10 mouse cellular contexts compared by ENCODE assay signal in the genomic region with DNA sequence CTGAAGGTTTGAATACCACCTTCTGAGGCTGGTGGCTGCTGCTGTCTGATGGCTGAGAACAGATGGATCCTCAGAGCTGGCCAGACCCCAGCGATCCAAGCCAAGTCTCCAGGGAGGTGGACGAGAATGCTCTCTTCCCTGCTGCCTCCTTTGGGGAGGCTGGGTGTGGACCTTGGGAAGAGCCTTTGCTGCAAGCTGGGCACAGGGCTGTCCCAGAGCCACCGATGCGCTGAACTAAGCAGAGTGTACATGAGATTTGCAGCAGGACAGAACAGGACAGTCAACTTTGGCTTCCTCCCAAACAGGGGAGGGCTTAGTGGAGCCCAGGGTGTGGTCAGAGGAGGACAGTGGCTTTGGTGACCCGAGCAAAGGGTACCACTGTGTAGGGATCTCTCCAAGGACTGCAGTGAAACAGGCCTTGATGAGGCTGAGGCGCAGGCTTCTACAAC. TPM values are rescaled to one million over a fixed set of nuclear protein-coding genes. Genes with fewer than 3 reads are reported as not detected.
DNase-seq lines count a peak whose midpoint lies in the region; ATAC-seq and TF ChIP-seq lines count a peak whose summit lies in the region.
"Had no signal": no experiment of that assay in that cellular context is flagged by ENCODE, and none has a peak within 500 bp of the region (broad histone marks: within the 10 kb centered on the region; RNA-seq: fewer than 3 reads in every experiment).

No protein-coding gene starts in this region.

- H3K9ac ChIP-seq in forebrain, embryonic 14.5 days (ENCODE audit: low read length), result no peak overlapping the region
- no peak overlapping the region for H3K9ac ChIP-seq in liver, adult 2 months (ENCODE audit: low read depth, low read length)
- no peak overlapping the region for H3K9ac ChIP-seq in stomach, embryonic 15.5 days
- H3K9ac ChIP-seq in forebrain, postnatal 0 days, result no peak overlapping the region

- peaks cover 46% of the 10 kb centered on the region for H3K4me1 ChIP-seq in forebrain, embryonic 10.5 days
- peaks cover 8% of the 10 kb centered on the region for H3K4me1 ChIP-seq in forebrain, embryonic 14.5 days (ENCODE audit: control insufficient read depth, insufficient read depth, low read length)
- peaks cover 5% of the 10 kb centered on the region; the same call in 1 of the 2 replicates for H3K4me1 ChIP-seq in liver, adult 2 months (ENCODE audit: control insufficient read depth, insufficient read depth, low read length)
- H3K4me1 ChIP-seq in stomach, embryonic 15.5 days, result peaks cover 20% of the 10 kb centered on the region
- H3K4me1 ChIP-seq in forebrain, postnatal 0 days (ENCODE audit: insufficient read depth), result no peaks in the 10 kb centered on the region

- TF ChIP-seq CTCF in liver, adult 2 months (IDR thresholded peaks at IDR 0.05; ENCODE audit: low read depth, low read length), result no peak
- TF ChIP-seq CTCF in forebrain, postnatal 0 days (IDR thresholded peaks at IDR 0.05; ENCODE audit: low read depth), result no peak

- no peak for TF ChIP-seq POLR2A in liver, adult 2 months (IDR thresholded peaks at IDR 0.05; ENCODE audit: extremely low read depth, insufficient read depth, low read length)

- 64% methylated on average over 6 of the region's 6 CpGs for WGBS in forebrain, embryonic 10.5 days
- WGBS in forebrain, embryonic 14.5 days, result 74% methylated on average over 6 of the region's 6 CpGs
- 42% methylated on average over 6 of the region's 6 CpGs for WGBS in liver, adult 2 months
- 60% methylated on average over 6 of the region's 6 CpGs for WGBS in stomach, embryonic 15.5 days
- WGBS in forebrain, postnatal 0 days, result 67% methylated on average over 6 of the region's 6 CpGs

- no peaks in the 10 kb centered on the region for H3K79me2 ChIP-seq in liver, adult 2 months (ENCODE audit: control insufficient read depth, insufficient read depth, low read length)

- H3K27ac ChIP-seq in forebrain, embryonic 10.5 days, result peak overlapping the region; percentile 22; the same call in 1 of the 2 replicates
- H3K27ac ChIP-seq in forebrain, embryonic 14.5 days (ENCODE audit: low read depth, low read length), result no peak overlapping the region
- H3K27ac ChIP-seq in liver, adult 2 months (replicated peaks; ENCODE audit: insufficient read depth, low read depth, low read length), result no peak overlapping the region
- peak overlapping the region; percentile 88; the same call in 1 of the 2 replicates for H3K27ac ChIP-seq in stomach, embryonic 15.5 days
- H3K27ac ChIP-seq in forebrain, postnatal 0 days (ENCODE audit: low read depth, low read length), result no peak overlapping the region

- H3K4me3 ChIP-seq in forebrain, embryonic 10.5 days, result no peak overlapping the region
- no peak overlapping the region for H3K4me3 ChIP-seq in forebrain, embryonic 14.5 days (ENCODE audit: low read depth, low read length)
- H3K4me3 ChIP-seq in liver, adult 2 months (ENCODE audit: insufficient read depth, low read depth, low read length), result no peak overlapping the region
- no peak overlapping the region for H3K4me3 ChIP-seq in stomach, embryonic 15.5 days (replicated peaks)
- H3K4me3 ChIP-seq in forebrain, postnatal 0 days (ENCODE audit: low read depth, low read length), result no peak overlapping the region
- H3K4me3 ChIP-seq: megakaryocyte, embryonic 14.5 days had no signal

- no peaks in the 10 kb centered on the region for H3K9me3 ChIP-seq in forebrain, embryonic 10.5 days
- H3K9me3 ChIP-seq in forebrain, embryonic 14.5 days (replicated peaks; ENCODE audit: control insufficient read depth, low read length), result no peaks in the 10 kb centered on the region
- no peaks in the 10 kb centered on the region for H3K9me3 ChIP-seq in stomach, embryonic 15.5 days
- H3K9me3 ChIP-seq in forebrain, postnatal 0 days (ENCODE audit: low read length), result no peaks in the 10 kb centered on the region

- intact Hi-C loops in left cerebral cortex, postnatal 36 days (cut with DNase I), result no loop called here

- ATAC-seq in forebrain, embryonic 14.5 days, result no peak
- ATAC-seq in stomach, embryonic 15.5 days (ENCODE audit: insufficient read depth, low FRiP score, low read depth), result no peak
- no peak for ATAC-seq in forebrain, postnatal 0 days

- H3K36me3 ChIP-seq in forebrain, embryonic 10.5 days (replicated peaks), result no peaks in the 10 kb centered on the region
- H3K36me3 ChIP-seq in forebrain, embryonic 14.5 days (ENCODE audit: control insufficient read depth, insufficient read depth, low read length), result no peaks in the 10 kb centered on the region
- H3K36me3 ChIP-seq in liver, adult 2 months (ENCODE audit: control insufficient read depth, insufficient read depth, low read length), result no peaks in the 10 kb centered on the region
- no peaks in the 10 kb centered on the region for H3K36me3 ChIP-seq in stomach, embryonic 15.5 days
- no peaks in the 10 kb centered on the region for H3K36me3 ChIP-seq in forebrain, postnatal 0 days (ENCODE audit: insufficient read depth)

- DNase-seq in forebrain, embryonic 10.5 days (ENCODE audit: extremely low spot score, low spot score), result no peak
- DNase-seq in forebrain, embryonic 14.5 days (ENCODE audit: low spot score), result no peak
- peak; percentile 45 for DNase-seq in liver, adult 2 months (ENCODE audit: extremely low read depth, low read depth, low spot score)
- DNase-seq in liver, result no peak
- peak; percentile 70 to 73 for DNase-seq in cerebellum, postnatal 36 days
- DNase-seq in left cerebral cortex, postnatal 36 days (ENCODE audit: low spot score in 2 of 2), result no peak
- no peak for DNase-seq in forebrain, postnatal 0 days
- DNase-seq: retina, postnatal 1 day had no signal

- H3K4me2 ChIP-seq in forebrain, embryonic 14.5 days (ENCODE audit: low read length), result no peak overlapping the region
- H3K4me2 ChIP-seq in stomach, embryonic 15.5 days, result no peak overlapping the region
- H3K4me2 ChIP-seq in forebrain, postnatal 0 days (ENCODE audit: low read depth), result no peak overlapping the region

- no peaks in the 10 kb centered on the region for H3K27me3 ChIP-seq in forebrain, embryonic 10.5 days (ENCODE audit: poor library complexity, severe bottlenecking)
- no peaks in the 10 kb centered on the region for H3K27me3 ChIP-seq in forebrain, embryonic 14.5 days (replicated peaks; ENCODE audit: control insufficient read depth, insufficient read depth, low read length)
- no peaks in the 10 kb centered on the region for H3K27me3 ChIP-seq in liver, adult 2 months (ENCODE audit: control insufficient read depth, insufficient read depth, low read length)
- no peaks in the 10 kb centered on the region for H3K27me3 ChIP-seq in stomach, embryonic 15.5 days (replicated peaks)
- no peaks in the 10 kb centered on the region for H3K27me3 ChIP-seq in forebrain, postnatal 0 days (ENCODE audit: insufficient read depth, low read length)

RNA-seq across cellular contexts. Expression of a gene that starts 12.5 kb away (rescaled TPM):
- 0.84 and 1.6 TPM in 2 replicates for polyA plus RNA-seq in forebrain, embryonic 10.5 days (2016; fragmentation: Nextera tagmentation; extraction: Ambion mirVana)
- polyA plus RNA-seq in forebrain, embryonic 14.5 days (2014; fragmentation: Nextera tagmentation; extraction: Ambion mirVana), result 0.13 and 0.72 TPM in 2 replicates
- total RNA-seq in liver, adult 2 months (2014; rRNA removed), result 0.55 and 1.6 TPM in 2 replicates
- 2.5 and 4.7 TPM in 2 replicates for polyA plus RNA-seq in liver, adult 2 months (2012; rRNA removed)
- 3.8 and 7.3 TPM in 2 replicates for polyA plus RNA-seq in stomach, embryonic 15.5 days (2015; fragmentation: Nextera tagmentation; extraction: Ambion mirVana)
- 1 to 10 TPM; 4.2 to 4.9 TPM for total RNA-seq in left cerebral cortex, postnatal 36 days (2021)
- total RNA-seq in forebrain, postnatal 0 days (2014; rRNA removed), result 0.81 and 1.8 TPM in 2 replicates
- polyA plus RNA-seq in forebrain, postnatal 0 days (2015; fragmentation: Nextera tagmentation; extraction: Ambion mirVana), result 0.67 and 2.0 TPM in 2 replicates

RNA-seq across cellular contexts. Expression of a gene that starts 39.1 kb away (rescaled TPM):
- 11.1 and 12.4 TPM in 2 replicates for polyA plus RNA-seq in forebrain, embryonic 10.5 days (2016; fragmentation: Nextera tagmentation; extraction: Ambion mirVana)
- 6.6 and 9.0 TPM in 2 replicates for polyA plus RNA-seq in forebrain, embryonic 14.5 days (2014; fragmentation: Nextera tagmentation; extraction: Ambion mirVana)
- 48.1 and 87.7 TPM in 2 replicates for total RNA-seq in liver, adult 2 months (2014; rRNA removed)
- 354 and 374 TPM in 2 replicates for polyA plus RNA-seq in liver, adult 2 months (2012; rRNA removed)
- polyA plus RNA-seq in stomach, embryonic 15.5 days (2015; fragmentation: Nextera tagmentation; extraction: Ambion mirVana), result 18.5 and 42.6 TPM in 2 replicates
- 10 to 100 TPM; 11.0 to 17.9 TPM for total RNA-seq in left cerebral cortex, postnatal 36 days (2021)
- 3.3 and 4.8 TPM in 2 replicates for total RNA-seq in forebrain, postnatal 0 days (2014; rRNA removed)
- polyA plus RNA-seq in forebrain, postnatal 0 days (2015; fragmentation: Nextera tagmentation; extraction: Ambion mirVana), result 8.3 and 8.7 TPM in 2 replicates

RNA-seq across cellular contexts. Expression of a gene that starts 41.7 kb away (rescaled TPM):
- 42.1 and 42.9 TPM in 2 replicates for polyA plus RNA-seq in forebrain, embryonic 10.5 days (2016; fragmentation: Nextera tagmentation; extraction: Ambion mirVana)
- 50.3 and 50.8 TPM in 2 replicates for polyA plus RNA-seq in forebrain, embryonic 14.5 days (2014; fragmentation: Nextera tagmentation; extraction: Ambion mirVana)
- 57.5 and 92.2 TPM in 2 replicates for total RNA-seq in liver, adult 2 months (2014; rRNA removed)
- polyA plus RNA-seq in liver, adult 2 months (2012; rRNA removed), result 38.7 and 39.4 TPM in 2 replicates
- 54.1 and 57.7 TPM in 2 replicates for polyA plus RNA-seq in stomach, embryonic 15.5 days (2015; fragmentation: Nextera tagmentation; extraction: Ambion mirVana)
- 10 to 100 TPM; 49.9 to 56.5 TPM for total RNA-seq in left cerebral cortex, postnatal 36 days (2021)
- 131 and 137 TPM in 2 replicates for total RNA-seq in forebrain, postnatal 0 days (2014; rRNA removed)
- polyA plus RNA-seq in forebrain, postnatal 0 days (2015; fragmentation: Nextera tagmentation; extraction: Ambion mirVana), result 42.9 and 46.6 TPM in 2 replicates

RNA-seq across cellular contexts. Expression of a gene that starts 59.7 kb away (rescaled TPM):
- 76.5 and 76.9 TPM in 2 replicates for polyA plus RNA-seq in forebrain, embryonic 10.5 days (2016; fragmentation: Nextera tagmentation; extraction: Ambion mirVana)
- 46.6 and 50.7 TPM in 2 replicates for polyA plus RNA-seq in forebrain, embryonic 14.5 days (2014; fragmentation: Nextera tagmentation; extraction: Ambion mirVana)
- total RNA-seq in liver, adult 2 months (2014; rRNA removed), result 18.9 and 22.2 TPM in 2 replicates
- polyA plus RNA-seq in liver, adult 2 months (2012; rRNA removed), result 24.6 and 26.5 TPM in 2 replicates
- 46.4 and 50.2 TPM in 2 replicates for polyA plus RNA-seq in stomach, embryonic 15.5 days (2015; fragmentation: Nextera tagmentation; extraction: Ambion mirVana)
- 10 to 100 TPM; 33.9 to 44.6 TPM for total RNA-seq in left cerebral cortex, postnatal 36 days (2021)
- total RNA-seq in forebrain, postnatal 0 days (2014; rRNA removed), result 40.2 and 52.6 TPM in 2 replicates
- 36.5 and 41.2 TPM in 2 replicates for polyA plus RNA-seq in forebrain, postnatal 0 days (2015; fragmentation: Nextera tagmentation; extraction: Ambion mirVana)

Comparison
In these comparisons a context has a peak if more than half of its experiments do, and no peak if none do; other contexts are left out.
1. DNase-seq: peak in liver, adult 2 months (single experiment) and cerebellum, postnatal 36 days (2 of 2); none in forebrain, embryonic 10.5 days (single experiment), forebrain, embryonic 14.5 days (single experiment), liver (single experiment), left cerebral cortex, postnatal 36 days (0 of 2) and forebrain, postnatal 0 days (single experiment).
2. H3K27ac ChIP-seq: peak in forebrain, embryonic 10.5 days (single experiment) and stomach, embryonic 15.5 days (single experiment); none in forebrain, embryonic 14.5 days (single experiment), liver, adult 2 months (single experiment) and forebrain, postnatal 0 days (single experiment).